Mouse (Mus musculus): ENCODE measurements around the gene Trpv2. TPM values are rescaled to one million over a fixed set of nuclear protein-coding genes. Genes with fewer than 3 reads are reported as not detected.

Trpv2 gene
- polyA plus RNA-seq, 1 experiment, result 11.2 TPM

- Histone ChIP-seq H3K36me3 (replicated peaks; ENCODE audit: low read length) (peaks cover 18% of the 10 kb centered on the region), H3K9me3 (no peaks in the 10 kb centered on the region), H3K4me1 (peaks cover 28% of the 10 kb centered on the region), H3K27me3 (replicated peaks) (no peaks in the 10 kb centered on the region), H3K4me3 (replicated peaks) (peak overlapping the region; percentile 96)
- no peak for TF ChIP-seq FLI1 (IDR thresholded peaks at IDR 0.05; ENCODE audit: low read length)
- TF ChIP-seq GATA1 (IDR thresholded peaks at IDR 0.05; ENCODE audit: borderline replicate concordance, low read length), result no peak
These were observed 24.5 kb upstream of the Trpv2 start for GRCm38 (mm10) chr11:62549782-62550181.

DNA sequence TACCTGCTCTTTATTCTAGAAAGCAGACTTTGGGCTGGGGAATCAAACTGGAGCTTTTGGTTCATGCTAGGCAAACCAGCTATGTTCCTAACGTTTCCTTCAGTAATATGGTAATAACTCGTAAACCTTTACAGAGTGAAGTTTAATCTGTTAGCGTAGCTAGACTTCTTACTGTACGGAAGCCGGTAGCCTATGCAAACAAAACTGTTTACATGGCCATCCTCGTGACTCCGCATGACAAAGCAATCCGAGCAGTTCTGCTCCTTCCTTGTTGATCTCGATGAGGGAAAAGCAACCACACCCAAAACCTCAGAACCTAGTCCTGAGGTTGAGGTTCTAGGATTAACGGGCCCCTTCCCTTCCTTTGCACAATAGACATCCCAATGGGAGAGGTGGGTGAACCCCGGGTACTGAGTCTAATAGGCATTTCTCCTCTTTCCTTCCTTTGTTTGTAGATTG lies 24.0 kb upstream of the Trpv2 start:
- H3K27me3 ChIP-seq (replicated peaks), result no peaks in the 10 kb centered on the region
- TF ChIP-seq FLI1 (IDR thresholded peaks at IDR 0.05; ENCODE audit: low read length), result no peak
- peak overlapping the region; percentile 96 for H3K4me3 ChIP-seq (replicated peaks)
- H3K36me3 ChIP-seq (replicated peaks; ENCODE audit: low read length), result peaks cover 23% of the 10 kb centered on the region
- peaks cover 32% of the 10 kb centered on the region for H3K4me1 ChIP-seq
- no peaks in the 10 kb centered on the region for H3K9me3 ChIP-seq

- Histone ChIP-seq H3K9me3 (no peaks in the 10 kb centered on the region), H3K27me3 (replicated peaks) (no peaks in the 10 kb centered on the region), H3K4me3 (replicated peaks) (peak within 1 kb of the TSS; percentile 96), H3K4me1 (peaks cover 37% of the 10 kb centered on the region), H3K36me3 (replicated peaks; ENCODE audit: low read length) (peaks cover 25% of the 10 kb centered on the region)
- TF ChIP-seq FLI1 (IDR thresholded peaks at IDR 0.05; ENCODE audit: low read length) (no peak), GATA1 (IDR thresholded peaks at IDR 0.05; ENCODE audit: borderline replicate concordance, low read length) (no peak)
These were observed 23.5 kb upstream of the Trpv2 start, which contains the start of gene Ubb for GRCm38 (mm10) chr11:62550727-62551225. Gene Ubb (plus strand): TSS chr11:62551171.

- Histone ChIP-seq H3K9me3 (no peaks in the 10 kb centered on the region), H3K4me3 (replicated peaks) (peak overlapping the region; percentile 96), H3K27me3 (replicated peaks) (no peaks in the 10 kb centered on the region), H3K4me1 (peaks cover 41% of the 10 kb centered on the region), H3K36me3 (replicated peaks; ENCODE audit: low read length) (peaks cover 25% of the 10 kb centered on the region)
- TF ChIP-seq FLI1 (IDR thresholded peaks at IDR 0.05; ENCODE audit: low read length) (no peak), GATA1 (IDR thresholded peaks at IDR 0.05; ENCODE audit: borderline replicate concordance, low read length) (no peak)
These were observed 22.8 kb upstream of the Trpv2 start for GRCm38 (mm10) chr11:62551226-62552119.

DNA sequence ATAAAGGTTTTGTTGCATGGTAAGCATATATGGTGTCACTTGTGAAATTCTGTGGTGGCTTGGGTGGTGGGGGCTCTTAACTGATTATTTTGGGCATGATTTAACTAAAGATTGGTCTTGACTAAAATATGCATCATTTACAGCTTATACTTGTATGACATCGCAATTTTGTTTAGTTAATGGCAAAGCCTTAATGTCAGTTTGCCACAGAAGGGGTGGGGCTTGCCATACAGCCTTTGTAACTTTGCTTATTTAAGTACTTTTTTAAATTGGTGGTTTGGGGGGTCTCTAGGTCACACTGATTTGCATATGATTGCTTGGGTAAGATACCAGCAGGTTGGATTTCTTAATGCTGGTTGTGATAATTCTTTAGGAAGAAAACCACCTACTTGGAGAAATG lies 21.1 kb upstream of the Trpv2 start:
- Histone ChIP-seq H3K9me3 (no peaks in the 10 kb centered on the region), H3K4me1 (peaks cover 46% of the 10 kb centered on the region), H3K36me3 (replicated peaks; ENCODE audit: low read length) (peaks cover 25% of the 10 kb centered on the region), H3K27me3 (replicated peaks) (no peaks in the 10 kb centered on the region), H3K4me3 (replicated peaks) (peak overlapping the region; percentile 90)
- TF ChIP-seq GATA1 (IDR thresholded peaks at IDR 0.05; ENCODE audit: borderline replicate concordance, low read length) (no peak), FLI1 (IDR thresholded peaks at IDR 0.05; ENCODE audit: low read length) (no peak)

- Histone ChIP-seq H3K4me3 (replicated peaks) (peak overlapping the region; percentile 90), H3K27me3 (replicated peaks) (no peaks in the 10 kb centered on the region), H3K36me3 (replicated peaks; ENCODE audit: low read length) (peaks cover 25% of the 10 kb centered on the region), H3K4me1 (peaks cover 50% of the 10 kb centered on the region), H3K9me3 (no peaks in the 10 kb centered on the region)
- TF ChIP-seq FLI1 (IDR thresholded peaks at IDR 0.05; ENCODE audit: low read length) (no peak), GATA1 (IDR thresholded peaks at IDR 0.05; ENCODE audit: borderline replicate concordance, low read length) (no peak)
These were observed 20.7 kb upstream of the Trpv2 start for GRCm38 (mm10) chr11:62553633-62554032.

- Histone ChIP-seq H3K27me3 (replicated peaks) (no peaks in the 10 kb centered on the region), H3K4me1 (peaks cover 50% of the 10 kb centered on the region), H3K4me3 (replicated peaks) (peak overlapping the region; percentile 90), H3K9me3 (no peaks in the 10 kb centered on the region), H3K36me3 (replicated peaks; ENCODE audit: low read length) (peaks cover 25% of the 10 kb centered on the region)
- TF ChIP-seq GATA1 (IDR thresholded peaks at IDR 0.05; ENCODE audit: borderline replicate concordance, low read length) (no peak), FLI1 (IDR thresholded peaks at IDR 0.05; ENCODE audit: low read length) (no peak)
These were observed 20.0 kb upstream of the Trpv2 start for GRCm38 (mm10) chr11:62554163-62554855.

DNA sequence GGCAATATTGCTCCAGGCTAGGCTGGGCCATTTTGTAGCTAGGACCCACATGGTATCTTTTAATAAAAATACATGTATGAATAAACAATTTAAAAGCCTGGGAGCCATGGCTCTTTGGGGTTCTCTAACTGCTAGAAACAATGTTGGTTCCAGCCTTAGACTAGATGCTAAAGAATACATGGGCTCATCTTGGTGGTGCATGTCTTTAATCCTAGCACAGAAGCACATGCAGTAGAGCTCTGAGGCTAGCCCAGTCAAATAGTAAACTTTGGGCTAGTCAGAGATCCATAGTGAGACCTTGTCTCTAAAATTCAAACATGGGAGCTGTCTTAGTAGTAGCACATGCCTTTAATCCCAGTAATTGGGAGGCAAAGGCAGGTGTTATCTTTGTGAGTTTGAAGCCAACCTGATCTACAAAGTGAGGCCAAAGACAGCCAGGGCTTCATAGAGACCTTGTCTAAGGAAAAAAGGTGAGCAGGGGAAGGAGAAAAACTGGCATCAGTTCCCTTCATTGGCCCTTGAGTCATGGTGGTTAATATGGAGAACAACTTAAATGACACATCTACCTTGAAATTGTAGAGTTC lies 19.3 kb upstream of the Trpv2 start:
- TF ChIP-seq GATA1 (IDR thresholded peaks at IDR 0.05; ENCODE audit: borderline replicate concordance, low read length) (no peak), FLI1 (IDR thresholded peaks at IDR 0.05; ENCODE audit: low read length) (no peak)
- H3K36me3 ChIP-seq (replicated peaks; ENCODE audit: low read length), result peaks cover 25% of the 10 kb centered on the region
- peaks cover 51% of the 10 kb centered on the region for H3K4me1 ChIP-seq
- peak overlapping the region; percentile 90 for H3K4me3 ChIP-seq (replicated peaks)
- H3K27me3 ChIP-seq (replicated peaks), result no peaks in the 10 kb centered on the region
- H3K9me3 ChIP-seq, result no peaks in the 10 kb centered on the region

DNA sequence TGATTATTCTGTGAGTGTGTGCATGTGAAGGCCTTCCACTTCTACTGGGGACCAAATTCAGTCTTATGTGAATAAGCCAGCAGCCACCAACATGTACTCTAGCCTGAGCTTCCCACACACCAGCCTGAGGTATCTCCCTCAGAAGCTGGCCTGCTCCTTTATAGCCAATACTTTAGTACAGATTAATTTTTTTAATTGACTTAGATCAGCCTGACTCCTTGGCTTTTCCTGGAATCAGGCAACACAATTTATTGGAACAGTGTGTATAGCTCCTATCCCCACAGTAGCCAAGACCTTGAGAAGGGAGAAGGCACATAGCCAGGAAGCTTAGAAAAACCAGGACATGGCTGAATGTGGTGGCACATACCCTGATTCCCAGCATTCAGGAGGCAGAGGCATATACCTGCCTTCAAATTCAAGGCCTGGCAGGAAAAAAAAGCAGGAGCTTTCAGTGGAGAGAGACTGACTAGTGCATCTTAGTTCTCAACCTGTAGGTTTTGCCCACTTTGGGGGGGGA lies 18.3 kb upstream of the Trpv2 start:
- peaks cover 28% of the 10 kb centered on the region for H3K36me3 ChIP-seq (replicated peaks; ENCODE audit: low read length)
- H3K4me3 ChIP-seq (replicated peaks), result no peak overlapping the region
- H3K9me3 ChIP-seq, result peaks cover 4% of the 10 kb centered on the region
- no peaks in the 10 kb centered on the region for H3K27me3 ChIP-seq (replicated peaks)
- peaks cover 56% of the 10 kb centered on the region for H3K4me1 ChIP-seq
- no peak for TF ChIP-seq GATA1 (IDR thresholded peaks at IDR 0.05; ENCODE audit: borderline replicate concordance, low read length)
- no peak for TF ChIP-seq FLI1 (IDR thresholded peaks at IDR 0.05; ENCODE audit: low read length)

Data from megakaryocyte, embryonic 14.5 days (primary cell).